ENCODE assay signal across 20 mouse cellular contexts in genomic region chr17:34107109-34107867, GRCm38 (mm10). TPM values are rescaled to one million over a fixed set of nuclear protein-coding genes. Genes with fewer than 3 reads are reported as not detected.
DNase-seq lines count a peak whose midpoint lies in the region; ATAC-seq and TF ChIP-seq lines count a peak whose summit lies in the region.
"Had no signal": no experiment of that assay in that cellular context is flagged by ENCODE, and none has a peak within 500 bp of the region (broad histone marks: within the 10 kb centered on the region; RNA-seq: fewer than 3 reads in every experiment).

No protein-coding gene starts in this region.

- H3K36me3 ChIP-seq in liver, embryonic 14.5 days (replicated peaks; ENCODE audit: control insufficient read depth, insufficient read depth, low read depth), result peaks cover 21% of the 10 kb centered on the region
- peaks cover 27% of the 10 kb centered on the region for H3K36me3 ChIP-seq in liver, postnatal 0 days (replicated peaks; ENCODE audit: insufficient read depth, low read length)

- TF ChIP-seq CTCF in liver, embryonic 14.5 days (IDR thresholded peaks at IDR 0.05; ENCODE audit: low read depth), result no peak
- TF ChIP-seq CTCF in liver, postnatal 0 days (IDR thresholded peaks at IDR 0.05; ENCODE audit: low read depth), result no peak
- TF ChIP-seq CTCF in brain, embryonic 14.5 days (IDR thresholded peaks at IDR 0.05; ENCODE audit: borderline replicate concordance, extremely low read depth, insufficient read depth, insufficient read length), result no peak

- no peaks in the 10 kb centered on the region for H3K27me3 ChIP-seq in liver, embryonic 14.5 days (ENCODE audit: control insufficient read depth, insufficient read depth, low read length)
- H3K27me3 ChIP-seq in liver, postnatal 0 days (ENCODE audit: insufficient read depth, low read length), result no peaks in the 10 kb centered on the region
- H3K27me3 ChIP-seq: kidney, embryonic 15.5 days; liver, embryonic 13.5 days had no signal

- ATAC-seq in liver, embryonic 14.5 days (ENCODE audit: insufficient read depth), result peak; percentile 24; the same call in 1 of the 2 replicates
- no peak for ATAC-seq in liver, postnatal 0 days
- ATAC-seq: intestine, embryonic 16.5 days had no signal

- H3K9ac ChIP-seq in liver, embryonic 14.5 days (replicated peaks), result no peak overlapping the region
- no peak overlapping the region for H3K9ac ChIP-seq in liver, postnatal 0 days (replicated peaks)
- H3K9ac ChIP-seq: kidney, embryonic 15.5 days; liver, embryonic 13.5 days had no signal

- TF ChIP-seq POLR2A in brain, embryonic 14.5 days (IDR thresholded peaks at IDR 0.05; ENCODE audit: borderline replicate concordance, extremely low read depth, insufficient read depth, insufficient read length, poor library complexity, severe bottlenecking), result no peak

- no peak for TF ChIP-seq EP300 in liver, embryonic 14.5 days (IDR thresholded peaks at IDR 0.05; ENCODE audit: low read depth)
- TF ChIP-seq EP300 in liver, postnatal 0 days (IDR thresholded peaks at IDR 0.05; ENCODE audit: low read depth), result no peak

- DNase-seq in heart, adult 11 months, result peak; percentile 85
- DNase-seq in heart, adult 8-10 months (ENCODE audit: low spot score), result no peak
- DNase-seq in liver, embryonic 14.5 days (ENCODE audit: low read depth in 3 of 3, low spot score in 3 of 3), result no peak
- no peak for DNase-seq in liver, postnatal 0 days
- peak; percentile 43 for DNase-seq in brain, embryonic 14.5 days (ENCODE audit: low read depth)
- DNase-seq in naive thymus-derived CD4-positive, alpha-beta T cell, adult 2 months (ENCODE audit: low read depth), result peak; percentile 22
- DNase-seq in right cerebral cortex, postnatal 14 days, result no peak
- no peak for DNase-seq in adrenal gland, adult 8-10 months
- DNase-seq: adrenal gland, postnatal 10 days; B cell, adult 2 months; cerebellum, adult 9-11 months; heart, adult 18-20 months; liver, embryonic 13.5 days; lung, postnatal 10 days; midbrain, embryonic 14.5 days; retina, postnatal 1 day had no signal

- no peaks in the 10 kb centered on the region for H3K4me1 ChIP-seq in liver, embryonic 14.5 days (replicated peaks; ENCODE audit: control insufficient read depth in 2 of 2, insufficient read depth in 2 of 2, low read length in 1 of 2)
- peaks cover 7% of the 10 kb centered on the region for H3K4me1 ChIP-seq in liver, postnatal 0 days (ENCODE audit: insufficient read depth)
- H3K4me1 ChIP-seq: kidney, embryonic 15.5 days; liver, embryonic 13.5 days had no signal

- H3K4me2 ChIP-seq in liver, embryonic 14.5 days (ENCODE audit: low read depth), result no peak overlapping the region
- H3K4me2 ChIP-seq in liver, postnatal 0 days (ENCODE audit: low read depth, low read length), result no peak overlapping the region
- H3K4me2 ChIP-seq: kidney, embryonic 15.5 days; liver, embryonic 13.5 days had no signal

- no peak overlapping the region for H3K4me3 ChIP-seq in liver, embryonic 14.5 days (ENCODE audit: insufficient read depth in 1 of 2, low read depth in 2 of 2, low read length in 2 of 2)
- H3K4me3 ChIP-seq in liver, postnatal 0 days (ENCODE audit: low read depth, low read length), result no peak overlapping the region
- H3K4me3 ChIP-seq: kidney, embryonic 15.5 days; liver, embryonic 13.5 days had no signal

- H3K9me3 ChIP-seq in liver, embryonic 14.5 days (ENCODE audit: control insufficient read depth, low read length), result no peaks in the 10 kb centered on the region
- no peaks in the 10 kb centered on the region for H3K9me3 ChIP-seq in liver, postnatal 0 days (ENCODE audit: low read length)
- H3K9me3 ChIP-seq: kidney, embryonic 15.5 days; liver, embryonic 13.5 days had no signal

- 71% methylated on average over 7 of the region's 7 CpGs for WGBS in liver, embryonic 14.5 days (ENCODE audit: insufficient replicate concordance)
- 81% methylated on average over 7 of the region's 7 CpGs for WGBS in liver, postnatal 0 days (ENCODE audit: insufficient replicate concordance)

- no peak overlapping the region for H3K27ac ChIP-seq in liver, embryonic 14.5 days
- H3K27ac ChIP-seq in liver, postnatal 0 days (ENCODE audit: low read depth), result no peak overlapping the region
- H3K27ac ChIP-seq: kidney, embryonic 15.5 days; liver, embryonic 13.5 days had no signal

RNA-seq across cellular contexts. Expression of gene H2-DMa, which starts 12.1 kb away (rescaled TPM):
- 1 to 10 TPM; 2.2 to 3.9 (median 3.7) TPM for total RNA-seq in heart, adult 8-10 months (2022)
- polyA plus RNA-seq in liver, embryonic 14.5 days (2012; rRNA removed), result 2.5 and 3.1 TPM in 2 replicates
- polyA plus RNA-seq in liver, embryonic 14.5 days (2014; fragmentation: Nextera tagmentation; extraction: Ambion mirVana), result 4.4 and 5.5 TPM in 2 replicates
- polyA plus RNA-seq in liver, postnatal 0 days (2015; fragmentation: Nextera tagmentation; extraction: Ambion mirVana), result 9.7 and 11.9 TPM in 2 replicates
- polyA plus RNA-seq in brain, embryonic 14.5 days (2012; rRNA removed), result 12.0 and 16.4 TPM in 2 replicates
- 10 to 100 TPM; 12.2 to 24.6 (median 21.1) TPM for total RNA-seq in adrenal gland, adult 8-10 months (2022)

RNA-seq across cellular contexts. Expression of gene Brd2, which starts 15.1 kb away (rescaled TPM):
- 10 to 100 TPM; 61.0 to 75.7 (median 69.8) TPM for total RNA-seq in heart, adult 8-10 months (2022)
- 46.8 and 48.7 TPM in 2 replicates for polyA plus RNA-seq in liver, embryonic 14.5 days (2012; rRNA removed)
- polyA plus RNA-seq in liver, embryonic 14.5 days (2014; fragmentation: Nextera tagmentation; extraction: Ambion mirVana), result 28.8 and 37.5 TPM in 2 replicates
- polyA plus RNA-seq in liver, postnatal 0 days (2015; fragmentation: Nextera tagmentation; extraction: Ambion mirVana), result 29.2 and 32.5 TPM in 2 replicates
- polyA plus RNA-seq in brain, embryonic 14.5 days (2012; rRNA removed), result 186 and 256 TPM in 2 replicates
- total RNA-seq in adrenal gland, adult 8-10 months (2022), result 100 to 1,000 TPM; 185 to 240 (median 215) TPM

RNA-seq across cellular contexts. Expression of gene H2-Oa, which starts 15.1 kb away (rescaled TPM):
- total RNA-seq in heart, adult 8-10 months (2022), result under 1 TPM in 2 of 4 experiments, not detected in 2; 0.25 to 0.28 TPM
- 0.45 and 0.51 TPM in 2 replicates for polyA plus RNA-seq in liver, embryonic 14.5 days (2012; rRNA removed)
- polyA plus RNA-seq in liver, embryonic 14.5 days (2014; fragmentation: Nextera tagmentation; extraction: Ambion mirVana), result 0.29 and 0.51 TPM in 2 replicates
- 0.72 and 0.85 TPM in 2 replicates for polyA plus RNA-seq in liver, postnatal 0 days (2015; fragmentation: Nextera tagmentation; extraction: Ambion mirVana)
- polyA plus RNA-seq in brain, embryonic 14.5 days (2012; rRNA removed), result 0.07 and 0.20 TPM in 2 replicates
- total RNA-seq in adrenal gland, adult 8-10 months (2022), result 1 to 10 TPM in 1 of 4 experiments, under 1 TPM in 3; 0.24 to 1.1 (median 0.64) TPM
- total RNA-seq: gastrocnemius, adult 8-10 months; layer of hippocampus, postnatal 14 days had no signal
- polyA plus RNA-seq: midbrain, embryonic 14.5 days had no signal

RNA-seq across cellular contexts. Expression of gene H2-DMb2, which starts 35.8 kb away (rescaled TPM):
- total RNA-seq in heart, adult 8-10 months (2022), result 1 to 10 TPM in 2 of 4 experiments, under 1 TPM in 2; 0.65 to 1.1 (median 0.97) TPM
- polyA plus RNA-seq in liver, embryonic 14.5 days (2012; rRNA removed), result 0.40 and 0.58 TPM in 2 replicates
- 0.13 and 0.33 TPM in 2 replicates for polyA plus RNA-seq in liver, embryonic 14.5 days (2014; fragmentation: Nextera tagmentation; extraction: Ambion mirVana)
- polyA plus RNA-seq in liver, postnatal 0 days (2015; fragmentation: Nextera tagmentation; extraction: Ambion mirVana), result 1.9 and 2.1 TPM in 2 replicates
- 0.18 and 0.40 TPM in 2 replicates for polyA plus RNA-seq in brain, embryonic 14.5 days (2012; rRNA removed)
- total RNA-seq in adrenal gland, adult 8-10 months (2022), result 1 to 10 TPM; 2.0 to 4.5 (median 4.0) TPM

RNA-seq across cellular contexts. Expression of gene H2-DMb1, which starts 45.6 kb away (rescaled TPM):
- 1 to 10 TPM; 1.8 to 3.0 (median 2.4) TPM for total RNA-seq in heart, adult 8-10 months (2022)
- 1.2 TPM in 2 replicates for polyA plus RNA-seq in liver, embryonic 14.5 days (2012; rRNA removed)
- 0.79 and 0.86 TPM in 2 replicates for polyA plus RNA-seq in liver, embryonic 14.5 days (2014; fragmentation: Nextera tagmentation; extraction: Ambion mirVana)
- polyA plus RNA-seq in liver, postnatal 0 days (2015; fragmentation: Nextera tagmentation; extraction: Ambion mirVana), result 3.9 and 4.0 TPM in 2 replicates
- polyA plus RNA-seq in brain, embryonic 14.5 days (2012; rRNA removed), result 0.82 and 1.1 TPM in 2 replicates
- 10 to 100 TPM in 2 of 4 experiments, 1 to 10 TPM in 2; 5.2 to 11.5 (median 10.5) TPM for total RNA-seq in adrenal gland, adult 8-10 months (2022)

Comparison
In these comparisons a context has a peak if more than half of its experiments do, and no peak if none do; other contexts are left out.
1. DNase-seq: peak in heart, adult 11 months (single experiment), brain, embryonic 14.5 days (single experiment) and naive thymus-derived CD4-positive, alpha-beta T cell, adult 2 months (single experiment); none in heart, adult 8-10 months (single experiment), liver, embryonic 14.5 days (0 of 3), liver, postnatal 0 days (single experiment), right cerebral cortex, postnatal 14 days (single experiment) and adrenal gland, adult 8-10 months (single experiment).